Mouse (Mus musculus): Measurements from ENCODE around the gene C87436. TPM values are rescaled to one million over a fixed set of nuclear protein-coding genes. Genes with fewer than 3 reads are reported as not detected.
A peak's percentile ranks its signal among the peaks of the same experiment; 100 is the strongest.

The C87436 gene
- polyA plus RNA-seq, 1 experiment = 15.1 TPM

- TF ChIP-seq POLR2A (IDR thresholded peaks at IDR 0.05; ENCODE audit: low read depth, low read length) (no peak), CTCF (conservative IDR thresholded peaks at IDR 0.05; ENCODE audit: insufficient read depth, insufficient read length, low read depth, low read length) (no peak)
- H3K36me3 ChIP-seq (ENCODE audit: control insufficient read depth, insufficient read depth, low read length) = no peaks in the 10 kb centered on the region
- peaks cover 6% of the 10 kb centered on the region; the same call in 1 of the 2 replicates for H3K4me1 ChIP-seq (ENCODE audit: control insufficient read depth, insufficient read depth, low read length)
- no peak overlapping the region for H3K4me3 ChIP-seq (ENCODE audit: insufficient read depth, low read depth, low read length)
- DNase-seq = no peak
- H3K27ac ChIP-seq (ENCODE audit: insufficient read depth, low read depth, low read length) = no peak overlapping the region
- no peaks in the 10 kb centered on the region for H3K27me3 ChIP-seq (replicated peaks; ENCODE audit: control insufficient read depth, insufficient read depth, low read length)
- 49% methylated on average over 12 of the region's 12 CpGs for WGBS
Measured at GRCm38 (mm10) chr6:86402681-86403607, 35.2 kb upstream of the C87436 start.

DNA sequence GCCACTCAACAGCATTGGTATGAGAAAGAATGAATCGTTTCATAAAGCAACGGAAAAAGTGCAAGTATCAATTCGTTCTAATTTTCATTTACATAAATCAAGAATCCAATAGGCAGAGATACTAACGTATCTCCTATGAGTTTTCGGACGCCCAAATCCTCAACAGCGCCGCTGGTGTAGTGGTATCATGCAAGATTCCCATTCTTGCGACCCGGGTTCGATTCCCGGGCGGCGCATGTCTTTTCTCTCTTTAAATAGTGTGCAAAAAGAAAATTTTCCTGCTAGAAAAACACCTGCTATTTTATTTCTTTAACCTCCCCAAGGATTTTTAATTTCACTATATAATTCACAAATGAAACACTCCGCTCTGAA lies 34.5 kb upstream of the C87436 start:
- H3K4me3 ChIP-seq (ENCODE audit: insufficient read depth, low read depth, low read length) = 0 out of 2 replicates have a peak overlapping the region, but pooled peaks have one; percentile 96
- DNase-seq = peak; percentile 92
- TF ChIP-seq POLR2A (IDR thresholded peaks at IDR 0.05; ENCODE audit: low read depth, low read length) (no peak), CTCF (conservative IDR thresholded peaks at IDR 0.05; ENCODE audit: insufficient read depth, insufficient read length, low read depth, low read length) (no peak)
- H3K27ac ChIP-seq (ENCODE audit: insufficient read depth, low read depth, low read length) = no peak overlapping the region
- WGBS = 1% methylated on average over 15 of the region's 15 CpGs
- no peaks in the 10 kb centered on the region for H3K27me3 ChIP-seq (replicated peaks; ENCODE audit: control insufficient read depth, insufficient read depth, low read length)
- no peaks in the 10 kb centered on the region for H3K36me3 ChIP-seq (ENCODE audit: control insufficient read depth, insufficient read depth, low read length)
- peaks cover 6% of the 10 kb centered on the region; the same call in 1 of the 2 replicates for H3K4me1 ChIP-seq (ENCODE audit: control insufficient read depth, insufficient read depth, low read length)

DNA sequence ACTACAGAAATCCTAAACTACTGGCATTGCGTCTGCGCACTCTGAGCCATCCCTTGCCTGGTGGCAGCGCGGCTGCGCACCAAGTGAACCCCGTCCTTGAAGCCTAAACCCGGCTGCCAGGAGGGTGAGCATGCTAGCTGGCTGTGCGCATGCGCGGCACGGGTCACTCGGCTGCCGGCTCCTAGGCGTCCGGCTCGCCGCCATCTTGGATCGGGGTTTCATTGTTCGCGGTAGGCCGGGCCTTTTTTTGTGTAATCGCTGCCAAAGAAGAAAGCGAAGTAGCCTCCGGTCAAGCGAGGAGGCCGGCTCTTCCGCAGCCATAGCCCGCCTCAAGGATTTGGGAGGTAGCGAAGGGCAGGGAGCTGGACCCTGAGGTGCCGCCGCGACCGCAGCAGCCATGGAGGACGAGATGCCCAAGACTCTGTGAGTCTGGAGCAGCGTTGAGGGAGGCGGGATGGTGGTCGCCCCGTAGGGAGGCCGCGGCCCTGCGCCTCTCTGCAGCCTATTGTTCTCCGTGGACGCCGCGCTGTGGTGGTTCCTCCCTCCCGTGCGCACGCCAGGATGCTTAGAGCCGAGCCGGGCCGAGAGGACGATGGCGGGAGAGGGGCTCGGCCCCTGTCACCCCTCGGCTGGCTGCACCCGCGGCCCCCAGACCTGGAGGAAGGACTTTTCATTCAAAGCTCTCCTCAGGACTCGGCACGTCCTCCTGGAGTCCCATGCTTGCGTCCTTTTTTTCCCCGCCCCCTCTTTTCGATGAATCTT lies 33.9 kb upstream of the C87436 start, which contains the start of gene Tia1:
TSS of gene Tia1 (plus strand) at position 120 of the 762 bp plus-strand sequence.
- DNase-seq = peak; percentile 99
- Histone ChIP-seq H3K27ac (ENCODE audit: insufficient read depth, low read depth, low read length) (peak within 1 kb of the TSS; percentile 95), H3K4me1 (ENCODE audit: control insufficient read depth, insufficient read depth, low read length) (peaks cover 6% of the 10 kb centered on the region; the same call in 1 of the 2 replicates), H3K27me3 (replicated peaks; ENCODE audit: control insufficient read depth, insufficient read depth, low read length) (no peaks in the 10 kb centered on the region), H3K36me3 (ENCODE audit: control insufficient read depth, insufficient read depth, low read length) (no peaks in the 10 kb centered on the region), H3K4me3 (ENCODE audit: insufficient read depth, low read depth, low read length) (peak within 1 kb of the TSS; percentile 96)
- WGBS = under 1% methylated on average over 62 of the region's 62 CpGs
- TF ChIP-seq CTCF (conservative IDR thresholded peaks at IDR 0.05; ENCODE audit: insufficient read depth, insufficient read length, low read depth, low read length) = no peak
- no peak for TF ChIP-seq POLR2A (IDR thresholded peaks at IDR 0.05; ENCODE audit: low read depth, low read length)

DNA sequence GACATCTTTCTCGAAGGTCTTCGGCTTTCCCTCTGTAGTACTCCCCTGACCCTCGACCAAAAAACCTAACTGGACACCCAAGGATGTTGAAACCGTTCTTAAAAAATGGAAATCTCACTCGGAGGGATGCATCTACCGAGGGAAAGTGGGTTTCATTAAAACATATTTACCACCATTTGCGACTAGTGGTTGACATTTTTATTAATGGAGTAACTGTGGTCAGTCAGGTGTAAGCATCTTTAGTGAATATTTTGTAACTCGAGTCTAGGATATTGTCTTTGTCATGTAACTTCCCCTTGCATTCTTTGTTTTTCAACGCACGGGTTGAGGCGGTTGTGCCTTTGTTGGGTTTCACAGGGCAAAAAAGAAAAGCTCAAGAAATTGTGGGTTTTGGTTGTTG lies 33.2 kb upstream of the C87436 start:
- no peaks in the 10 kb centered on the region for H3K36me3 ChIP-seq (ENCODE audit: control insufficient read depth, insufficient read depth, low read length)
- WGBS = 1% methylated on average over 11 of the region's 11 CpGs
- peaks cover 6% of the 10 kb centered on the region; the same call in 1 of the 2 replicates for H3K4me1 ChIP-seq (ENCODE audit: control insufficient read depth, insufficient read depth, low read length)
- peak; percentile 16 for DNase-seq
- TF ChIP-seq POLR2A (IDR thresholded peaks at IDR 0.05; ENCODE audit: low read depth, low read length) (no peak), CTCF (conservative IDR thresholded peaks at IDR 0.05; ENCODE audit: insufficient read depth, insufficient read length, low read depth, low read length) (no peak)
- H3K27ac ChIP-seq (ENCODE audit: insufficient read depth, low read depth, low read length) = 0 out of 2 replicates have a peak overlapping the region, but pooled peaks have one; percentile 58
- no peaks in the 10 kb centered on the region for H3K27me3 ChIP-seq (replicated peaks; ENCODE audit: control insufficient read depth, insufficient read depth, low read length)
- H3K4me3 ChIP-seq (ENCODE audit: insufficient read depth, low read depth, low read length) = peak overlapping the region; percentile 96

DNA sequence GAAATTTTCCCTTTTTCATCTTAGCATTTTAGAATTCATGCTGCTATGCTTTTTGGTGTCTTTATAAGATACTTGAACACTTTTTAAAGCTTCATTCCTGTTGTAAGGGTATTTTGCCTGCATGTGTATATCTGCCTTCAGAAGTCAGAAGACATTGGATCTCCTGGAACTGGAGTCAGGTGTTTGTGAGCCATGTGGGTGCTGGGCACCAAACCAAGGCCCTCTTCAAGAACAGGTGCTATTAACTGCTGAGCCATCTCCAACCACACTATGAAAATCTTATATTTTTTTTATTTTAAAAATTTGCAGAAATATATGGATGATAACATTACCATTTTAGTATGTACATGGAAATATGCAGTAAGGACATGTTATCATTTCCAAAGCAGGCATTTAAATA lies 31.9 kb upstream of the C87436 start:
- H3K4me3 ChIP-seq (ENCODE audit: insufficient read depth, low read depth, low read length) = no peak overlapping the region
- TF ChIP-seq POLR2A (IDR thresholded peaks at IDR 0.05; ENCODE audit: low read depth, low read length) = no peak
- TF ChIP-seq CTCF (conservative IDR thresholded peaks at IDR 0.05; ENCODE audit: insufficient read depth, insufficient read length, low read depth, low read length) = no peak

GRCm38 (mm10) chr6:86418711-86419110 lies 19.5 kb upstream of the C87436 start:
- no peaks in the 10 kb centered on the region for H3K27me3 ChIP-seq (replicated peaks; ENCODE audit: control insufficient read depth, insufficient read depth, low read length)
- DNase-seq = no peak
- no peak overlapping the region for H3K27ac ChIP-seq (ENCODE audit: insufficient read depth, low read depth, low read length)
- peaks cover 11% of the 10 kb centered on the region for H3K36me3 ChIP-seq (ENCODE audit: control insufficient read depth, insufficient read depth, low read length)
- 90% methylated on average over 6 of the region's 6 CpGs for WGBS
- H3K4me3 ChIP-seq (ENCODE audit: insufficient read depth, low read depth, low read length) = no peak overlapping the region
- H3K4me1 ChIP-seq (ENCODE audit: control insufficient read depth, insufficient read depth, low read length) = no peaks in the 10 kb centered on the region
- TF ChIP-seq CTCF (conservative IDR thresholded peaks at IDR 0.05; ENCODE audit: insufficient read depth, insufficient read length, low read depth, low read length) = no peak
- TF ChIP-seq POLR2A (IDR thresholded peaks at IDR 0.05; ENCODE audit: low read depth, low read length) = no peak

More for the DNA sequence above, 31.9 kb upstream of the C87436 start:
- no peak overlapping the region for H3K27ac ChIP-seq (ENCODE audit: insufficient read depth, low read depth, low read length)
- DNase-seq = no peak
- no peaks in the 10 kb centered on the region for H3K36me3 ChIP-seq (ENCODE audit: control insufficient read depth, insufficient read depth, low read length)
- peaks cover 6% of the 10 kb centered on the region; the same call in 1 of the 2 replicates for H3K4me1 ChIP-seq (ENCODE audit: control insufficient read depth, insufficient read depth, low read length)
- no peaks in the 10 kb centered on the region for H3K27me3 ChIP-seq (replicated peaks; ENCODE audit: control insufficient read depth, insufficient read depth, low read length)

Measured in kidney, adult 2 months (tissue).